Mouse (Mus musculus): ENCODE measurements at regions not wholly inside any gene's neighbourhood (a gene's known extent, or its start where the extent isn't known, plus 50 kb on each side); places are given as distances from the start of the nearest gene placed in this dataset.

GRCm38 (mm10) chr6:51379074-51379473, 53.4 kb upstream of the Nfe2l3 start:
- in situ Hi-C loops (cut with MboI; ENCODE audit: low pct_unique_long_range_greater_than_20kb in 1 of 2, low sequenced_read_pairs in 2 of 2, unreplicated experiment in 1 of 2): loop anchor here in 1 of 2 experiments (10.0 kb wide), 1 partner anchor 206 kb away; no protein-coding TSS in a partner anchor

GRCm38 (mm10) chr6:51379560-51380274, 52.8 kb upstream of the Nfe2l3 start:
- in situ Hi-C loops (cut with MboI; ENCODE audit: low pct_unique_long_range_greater_than_20kb in 1 of 2, low sequenced_read_pairs in 2 of 2, unreplicated experiment in 1 of 2): loop anchor here in 1 of 2 experiments (10.0 kb wide), 1 partner anchor 205 kb away; no protein-coding TSS in a partner anchor

- in situ Hi-C loops (cut with MboI; ENCODE audit: low pct_unique_long_range_greater_than_20kb in 1 of 2, low sequenced_read_pairs in 2 of 2, unreplicated experiment in 1 of 2): no loop called here
These were observed 52.2 kb upstream of the Nfe2l3 start for GRCm38 (mm10) chr6:51380275-51380575.

- in situ Hi-C loops (cut with MboI; ENCODE audit: low pct_unique_long_range_greater_than_20kb in 1 of 2, low sequenced_read_pairs in 2 of 2, unreplicated experiment in 1 of 2): no loop called here
These were observed 51.0 kb upstream of the Nfe2l3 start for GRCm38 (mm10) chr6:51381465-51381864.
